Mouse (Mus musculus) cerebellum, adult 11 months (tissue): ENCODE data around the gene Uqcrq.

Experiments
- DNase-seq: peaks from one replicate; pipeline ENCODE4 v3.0.0; 2022

The Uqcrq gene

GRCm38 (mm10) chr11:53430670-53431346 is at the start of gene Uqcrq, which contains the start of gene Gdf9:
Gene Uqcrq (minus strand): TSS chr11:53430831.
Gene Gdf9 (plus strand): TSS chr11:53431023.
- peak; percentile 100 for DNase-seq

- peak; percentile 82 for DNase-seq
Observed at GRCm38 (mm10) chr11:53479783-53480301, 49.2 kb upstream of the Uqcrq start, which contains the start of the genes Gm9945 and Sowaha. Gene Gm9945 (plus strand): TSS chr11:53480166. Gene Sowaha (minus strand): TSS chr11:53480274.

- peak; percentile 50 for DNase-seq
Observed at GRCm38 (mm10) chr11:53479171-53479782, 48.6 kb upstream of the Uqcrq start.

GRCm38 (mm10) chr11:53478383-53479170 is 47.9 kb upstream of the Uqcrq start:
- peak; percentile 54 for DNase-seq

GRCm38 (mm10) chr11:53477833-53478232 is 47.2 kb upstream of the Uqcrq start:
- DNase-seq: no peak

- no peak for DNase-seq
Observed at GRCm38 (mm10) chr11:53475620-53476019, 45.0 kb upstream of the Uqcrq start.

GRCm38 (mm10) chr11:53472709-53473108 is 42.1 kb upstream of the Uqcrq start:
- DNase-seq: no peak

GRCm38 (mm10) chr11:53469968-53470695 is 39.5 kb upstream of the Uqcrq start, which contains the start of gene Gm9837:
Gene Gm9837 (minus strand): TSS chr11:53470479.
- DNase-seq: peak; percentile 92

GRCm38 (mm10) chr11:53469294-53469967 is 38.8 kb upstream of the Uqcrq start:
- DNase-seq: no peak

- peak; percentile 86 for DNase-seq
Observed at GRCm38 (mm10) chr11:53466231-53466971, 35.8 kb upstream of the Uqcrq start.

- no peak for DNase-seq
Observed at GRCm38 (mm10) chr11:53463551-53464424, 33.2 kb upstream of the Uqcrq start.

GRCm38 (mm10) chr11:53461727-53462126 is 31.1 kb upstream of the Uqcrq start:
- DNase-seq: no peak

GRCm38 (mm10) chr11:53460192-53460591 is 29.6 kb upstream of the Uqcrq start:
- no peak for DNase-seq

- DNase-seq: no peak
Observed at GRCm38 (mm10) chr11:53458996-53459395, 28.4 kb upstream of the Uqcrq start.

GRCm38 (mm10) chr11:53457372-53457954 is 26.8 kb upstream of the Uqcrq start:
- DNase-seq: no peak

- no peak for DNase-seq
Observed at GRCm38 (mm10) chr11:53456474-53457371, 26.1 kb upstream of the Uqcrq start, which contains the start of the genes Gm10447 and Shroom1. Gene Gm10447 (minus strand): TSS chr11:53457110. Gene Shroom1 (plus strand): TSS chr11:53457205.

GRCm38 (mm10) chr11:53453031-53453430 is 22.4 kb upstream of the Uqcrq start:
- DNase-seq: no peak

GRCm38 (mm10) chr11:53452396-53452795 is 21.8 kb upstream of the Uqcrq start:
- DNase-seq: no peak
